Comparison of ENCODE assay signal across 16 mouse cellular contexts in the genomic region with DNA sequence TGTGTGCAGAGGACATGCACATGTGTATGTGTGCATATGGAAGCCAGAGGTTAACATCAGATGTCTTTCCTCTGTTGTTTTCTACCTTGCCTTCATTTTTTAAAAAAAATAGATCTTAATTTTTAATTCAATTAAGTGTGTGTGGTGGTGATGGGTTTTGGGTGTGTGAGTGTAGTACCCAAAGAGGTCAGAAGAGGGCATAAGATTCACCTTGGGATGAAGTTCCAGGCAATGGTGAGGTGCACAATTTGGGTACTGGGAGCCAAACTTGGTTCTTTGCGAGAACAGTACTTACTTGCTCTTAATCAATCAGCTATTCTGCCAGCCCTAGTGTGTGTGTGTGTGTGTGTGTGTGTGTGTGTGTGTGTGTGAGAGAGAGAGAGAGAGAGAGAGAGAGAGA.
DNase-seq lines count a peak whose midpoint lies in the region; ATAC-seq and TF ChIP-seq lines count a peak whose summit lies in the region.
"Had no signal": no experiment of that assay in that cellular context is flagged by ENCODE, and none has a peak within 500 bp of the region (broad histone marks: within the 10 kb centered on the region; RNA-seq: fewer than 3 reads in every experiment).

No protein-coding gene starts in this region.

- H3K4me3 ChIP-seq in forebrain, embryonic 14.5 days (ENCODE audit: low read depth, low read length), result no peak overlapping the region
- H3K4me3 ChIP-seq in forebrain, embryonic 13.5 days, result no peak overlapping the region
- H3K4me3 ChIP-seq in left cerebral cortex, adult 2 months, result no peak overlapping the region
- no peak overlapping the region for H3K4me3 ChIP-seq in neural tube, embryonic 15.5 days (replicated peaks)
- H3K4me3 ChIP-seq: forebrain, embryonic 15.5 days; limb, embryonic 10.5 days had no signal

- WGBS in forebrain, embryonic 14.5 days, result 52% methylated on average over 1 of the region's 1 CpGs
- WGBS in forebrain, embryonic 13.5 days, result 82% methylated on average over 1 of the region's 1 CpGs
- WGBS in neural tube, embryonic 15.5 days, result 87% methylated on average over 1 of the region's 1 CpGs

- no peaks in the 10 kb centered on the region for H3K27me3 ChIP-seq in forebrain, embryonic 14.5 days (replicated peaks; ENCODE audit: control insufficient read depth, insufficient read depth, low read length)
- H3K27me3 ChIP-seq in forebrain, embryonic 13.5 days, result no peaks in the 10 kb centered on the region
- no peaks in the 10 kb centered on the region for H3K27me3 ChIP-seq in neural tube, embryonic 15.5 days (replicated peaks)
- H3K27me3 ChIP-seq: forebrain, embryonic 15.5 days had no signal

- H3K4me1 ChIP-seq in forebrain, embryonic 14.5 days (ENCODE audit: control insufficient read depth, insufficient read depth, low read length), result no peaks in the 10 kb centered on the region
- no peaks in the 10 kb centered on the region for H3K4me1 ChIP-seq in forebrain, embryonic 13.5 days
- no peaks in the 10 kb centered on the region for H3K4me1 ChIP-seq in neural tube, embryonic 15.5 days
- H3K4me1 ChIP-seq: forebrain, embryonic 15.5 days; limb, embryonic 10.5 days had no signal

- intact Hi-C loops in left cerebral cortex, adult 2 months (cut with DNase I), result loop anchor here (10.0 kb wide), 1 partner anchor 264 kb away; a partner anchor contains a TSS
- intact Hi-C loops in left cerebral cortex, postnatal 25 days (cut with DNase I), result no loop called here

- no peak overlapping the region for H3K27ac ChIP-seq in forebrain, embryonic 14.5 days (ENCODE audit: low read depth, low read length)
- no peak overlapping the region for H3K27ac ChIP-seq in forebrain, embryonic 13.5 days
- H3K27ac ChIP-seq in left cerebral cortex, adult 2 months, result no peak overlapping the region
- H3K27ac ChIP-seq in neural tube, embryonic 15.5 days (replicated peaks), result no peak overlapping the region
- H3K27ac ChIP-seq: forebrain, embryonic 15.5 days; limb, embryonic 10.5 days had no signal

- H3K4me2 ChIP-seq in forebrain, embryonic 14.5 days (ENCODE audit: low read length), result no peak overlapping the region
- no peak overlapping the region for H3K4me2 ChIP-seq in forebrain, embryonic 13.5 days
- H3K4me2 ChIP-seq in neural tube, embryonic 15.5 days, result no peak overlapping the region
- H3K4me2 ChIP-seq: forebrain, embryonic 15.5 days had no signal

- no peak for ATAC-seq in forebrain, embryonic 14.5 days
- no peak for ATAC-seq in forebrain, embryonic 13.5 days
- no peak for ATAC-seq in neural tube, embryonic 15.5 days (ENCODE audit: low FRiP score)
- ATAC-seq: forebrain, embryonic 15.5 days had no signal

- H3K9me3 ChIP-seq in forebrain, embryonic 14.5 days (replicated peaks; ENCODE audit: control insufficient read depth, low read length), result no peaks in the 10 kb centered on the region
- H3K9me3 ChIP-seq in forebrain, embryonic 13.5 days (replicated peaks), result no peaks in the 10 kb centered on the region
- no peaks in the 10 kb centered on the region for H3K9me3 ChIP-seq in neural tube, embryonic 15.5 days (replicated peaks)
- H3K9me3 ChIP-seq: forebrain, embryonic 15.5 days; limb, embryonic 10.5 days had no signal

- no peak overlapping the region for H3K9ac ChIP-seq in forebrain, embryonic 14.5 days (ENCODE audit: low read length)
- no peak overlapping the region for H3K9ac ChIP-seq in forebrain, embryonic 13.5 days
- no peak overlapping the region for H3K9ac ChIP-seq in neural tube, embryonic 15.5 days (replicated peaks)
- H3K9ac ChIP-seq: forebrain, embryonic 15.5 days had no signal

- H3K36me3 ChIP-seq in forebrain, embryonic 14.5 days (ENCODE audit: control insufficient read depth, insufficient read depth, low read length), result no peaks in the 10 kb centered on the region
- H3K36me3 ChIP-seq in forebrain, embryonic 13.5 days (ENCODE audit: poor library complexity, severe bottlenecking), result no peaks in the 10 kb centered on the region
- no peaks in the 10 kb centered on the region for H3K36me3 ChIP-seq in neural tube, embryonic 15.5 days
- H3K36me3 ChIP-seq: forebrain, embryonic 15.5 days; limb, embryonic 10.5 days had no signal

- peak; percentile 37 for DNase-seq in forebrain, embryonic 14.5 days (ENCODE audit: low spot score)
- no peak for DNase-seq in left cerebral cortex, adult 2 months (ENCODE audit: extremely low spot score in 1 of 2, low spot score in 2 of 2)
- no peak for DNase-seq in left cerebral cortex, postnatal 25 days (ENCODE audit: low spot score in 2 of 2)
- peak; percentile 23 for DNase-seq in retina, postnatal 1 day
- no peak for DNase-seq in retina, embryonic 14.5 days (ENCODE audit: low spot score)
- DNase-seq in left cerebral cortex, adult 8-10 months (ENCODE audit: low spot score in 2 of 2), result no peak
- DNase-seq: B cell, adult 2 months; cerebellum, adult 11 months; heart, postnatal 14 days; kidney, postnatal 14 days; lung, adult 18-20 months; thymus, postnatal 25 days had no signal

- TF ChIP-seq CTCF in left cerebral cortex, adult 2 months (IDR thresholded peaks at IDR 0.05), result peak; percentile 30

Comparison
In these comparisons a context has a peak if more than half of its experiments do, and no peak if none do; other contexts are left out.
1. DNase-seq: peak in forebrain, embryonic 14.5 days (single experiment) and retina, postnatal 1 day (single experiment); none in left cerebral cortex, adult 2 months (0 of 2), left cerebral cortex, postnatal 25 days (0 of 2), retina, embryonic 14.5 days (single experiment) and left cerebral cortex, adult 8-10 months (0 of 2).